Mouse (Mus musculus) megakaryocyte, embryonic 14.5 days (primary cell): ENCODE data around the gene Nipal4.

Experiments used
- FLI1 ChIP-seq: IDR thresholded peaks from 2 replicates; pipeline ENCODE4 v1.6.1; 2012; ENCODE audit warnings: low read length, inconsistent platforms, mixed read lengths
- GATA1 ChIP-seq: IDR thresholded peaks from 3 replicates; pipeline ENCODE4 v1.6.1; 2012; ENCODE audit warnings: mixed read lengths, low read length, inconsistent platforms, borderline replicate concordance

DNA sequence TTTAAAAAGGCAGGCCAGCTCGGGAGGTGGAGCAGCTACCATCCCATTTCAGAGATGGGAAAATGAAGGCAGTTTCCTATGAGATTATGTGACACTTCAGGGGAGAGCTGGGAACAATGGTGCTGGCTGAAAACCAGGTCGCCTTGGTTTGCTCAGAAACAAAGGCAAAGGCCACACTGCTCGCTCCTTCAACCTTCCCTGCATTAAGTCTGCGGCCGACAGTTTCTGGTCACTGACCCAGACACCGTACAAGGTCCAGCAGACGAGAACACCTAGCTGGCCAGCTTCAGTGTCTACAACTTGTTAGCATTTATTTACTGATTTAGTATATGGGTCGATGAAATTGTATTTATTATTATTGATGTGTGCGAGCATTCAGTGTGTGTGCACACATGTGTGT, 38.5 kb upstream of the Nipal4 start:
- no peak for TF ChIP-seq GATA1
- TF ChIP-seq FLI1, result no peak
